Mouse (Mus musculus) CH12.LX (cell line): ENCODE measurements at regions not wholly inside any gene's neighbourhood (a gene's known extent, or its start where the extent isn't known, plus 50 kb on each side); places are given as distances from the start of the nearest gene placed in this dataset.

Experiments
- DNase-seq: peaks from one replicate; pipeline ENCODE4 v3.0.0-alpha.2; 2013; ENCODE audit errors: extremely low read depth
- H3K27ac ChIP-seq: 2 replicates; pipeline ENCODE4 v1.5.1; 2012; ENCODE audit warnings: low read depth, mild to moderate bottlenecking, control low read depth, moderate library complexity; ENCODE audit not compliant: insufficient read depth
- H3K27me3 ChIP-seq: replicated peaks from 2 replicates; pipeline ENCODE3; 2012; ENCODE audit warnings: inconsistent platforms
- H3K36me3 ChIP-seq, 2 experiments: replicated peaks in 1 of 2; 2 replicates each; pipeline versions ENCODE3 to v1.6.1; 2012; ENCODE audit warnings: inconsistent platforms in 1 of 2, low read length in 1 of 2, mild to moderate bottlenecking in 1 of 2, mixed read lengths in 1 of 2, moderate library complexity in 1 of 2; ENCODE audit not compliant: control insufficient read depth in 1 of 2, insufficient read depth in 1 of 2
- H3K4me1 ChIP-seq, 2 experiments: 2 replicates each; pipeline ENCODE4 v1.6.1; 2012; ENCODE audit warnings: inconsistent platforms in 1 of 2, moderate library complexity in 1 of 2; ENCODE audit not compliant: insufficient read depth in 2 of 2, control insufficient read depth in 1 of 2
- H3K4me2 ChIP-seq: 2 replicates; pipeline ENCODE4 v1.6.1; 2012; ENCODE audit warnings: low read depth, mild to moderate bottlenecking, control low read depth; ENCODE audit not compliant: poor library complexity, insufficient read depth, severe bottlenecking
- H3K4me3 ChIP-seq, 3 experiments: fragments of 150-350 bp in 1 of 3; sonication (generic) in 1 of 3; replicated peaks in 1 of 3; 2 replicates each; pipeline versions ENCODE3 to v1.5.1; 2011 to 2012; ENCODE audit warnings: low read depth in 2 of 3, low read length in 2 of 3, mild to moderate bottlenecking in 2 of 3, moderate library complexity in 2 of 3, control low read depth in 1 of 3, improper control_type of control experiment in 1 of 3, inconsistent platforms in 1 of 3, mixed read lengths in 1 of 3; ENCODE audit not compliant: poor library complexity in 1 of 3
- H3K79me2 ChIP-seq: replicated peaks from 2 replicates; pipeline ENCODE4 v1.6.1; 2012; ENCODE audit warnings: mild to moderate bottlenecking, moderate library complexity; ENCODE audit not compliant: control insufficient read depth, poor library complexity, insufficient read depth, severe bottlenecking; ENCODE audit errors: extremely low read depth
- H3K9ac ChIP-seq: 2 replicates; pipeline ENCODE4 v1.6.1; 2012; ENCODE audit warnings: low read depth, mild to moderate bottlenecking, control low read depth, moderate library complexity; ENCODE audit not compliant: insufficient read depth
- H3K9me3 ChIP-seq: replicated peaks from 2 replicates; pipeline ENCODE3; 2012; ENCODE audit warnings: low read length, inconsistent platforms, mixed read lengths
- ELF1 ChIP-seq: IDR thresholded peaks from 2 replicates; pipeline ENCODE4 v1.6.1; 2014; ENCODE audit warnings: low read depth, mild to moderate bottlenecking, inconsistent platforms, low read length, improper control_type of control experiment
- HCFC1 ChIP-seq: IDR thresholded peaks from 2 replicates; pipeline ENCODE4 v1.6.1; 2012; ENCODE audit warnings: low read depth, mild to moderate bottlenecking, inconsistent platforms, low read length, improper control_type of control experiment
- IRF4 ChIP-seq: IDR thresholded peaks from 2 replicates; pipeline ENCODE4 v1.6.1; 2014; ENCODE audit warnings: low read depth, mild to moderate bottlenecking, inconsistent platforms, low read length, improper control_type of control experiment
- JUND ChIP-seq: conservative IDR thresholded peaks from 2 replicates; pipeline ENCODE4 v1.6.1; 2011; ENCODE audit warnings: low read depth, low read length, improper control_type of control experiment
- MAZ ChIP-seq: IDR thresholded peaks from 2 replicates; pipeline ENCODE4 v1.6.1; 2012; ENCODE audit warnings: low read depth, mild to moderate bottlenecking, inconsistent platforms, low read length, improper control_type of control experiment, moderate library complexity
- MEF2A ChIP-seq: IDR thresholded peaks from 2 replicates; pipeline ENCODE4 v1.6.1; 2014; ENCODE audit warnings: low read depth, mild to moderate bottlenecking, inconsistent platforms, low read length, improper control_type of control experiment, borderline replicate concordance
- MXI1 ChIP-seq: IDR thresholded peaks from 2 replicates; pipeline ENCODE4 v1.6.1; 2011; ENCODE audit warnings: mild to moderate bottlenecking, low read depth, low read length, improper control_type of control experiment
- NRF1 ChIP-seq: IDR thresholded peaks from 2 replicates; pipeline ENCODE4 v1.6.1; 2014; ENCODE audit warnings: low read depth, mild to moderate bottlenecking, inconsistent platforms, low read length, improper control_type of control experiment, moderate library complexity
- PAX5 ChIP-seq: IDR thresholded peaks from 2 replicates; pipeline ENCODE4 v1.6.1; 2012; ENCODE audit warnings: low read length, inconsistent platforms, mixed read lengths
- RAD21 ChIP-seq: IDR thresholded peaks from 2 replicates; pipeline ENCODE4 v1.6.1; 2011; ENCODE audit warnings: low read depth, mild to moderate bottlenecking, low read length, improper control_type of control experiment, moderate library complexity
- RCOR1 ChIP-seq: conservative IDR thresholded peaks from 2 replicates; pipeline ENCODE4 v1.6.1; 2012; ENCODE audit warnings: low read depth, mild to moderate bottlenecking, inconsistent platforms, low read length, improper control_type of control experiment
- SIN3A ChIP-seq: IDR thresholded peaks from 2 replicates; pipeline ENCODE4 v1.6.1; 2012; ENCODE audit warnings: low read length, improper control_type of control experiment, inconsistent platforms
- SMC3 ChIP-seq: IDR thresholded peaks from 2 replicates; pipeline ENCODE4 v1.6.1; 2011; ENCODE audit warnings: low read depth, low read length, improper control_type of control experiment
- TBP ChIP-seq: conservative IDR thresholded peaks from 2 replicates; pipeline ENCODE4 v1.6.1; 2011; ENCODE audit warnings: low read depth, low read length, improper control_type of control experiment
- USF1 ChIP-seq: IDR thresholded peaks from 2 replicates; pipeline ENCODE4 v1.6.1; 2014; ENCODE audit warnings: low read depth, mild to moderate bottlenecking, inconsistent platforms, low read length, improper control_type of control experiment
- ZC3H11A ChIP-seq: IDR thresholded peaks from 2 replicates; pipeline ENCODE4 v1.6.1; 2012; ENCODE audit warnings: low read depth, mild to moderate bottlenecking, inconsistent platforms, low read length, improper control_type of control experiment
- dilution Hi-C: fragments of 300-500 bp; cut with MboI; formaldehyde crosslinking; loops from 2 replicates; pipeline ENCODE4 v1.14.3; 2020; ENCODE audit warnings: low sequenced_read_pairs; ENCODE audit not compliant: extremely low pct_unique_long_range_greater_than_20kb, extremely low pct_ligation_motif_present
- in situ Hi-C: fragments of 300-500 bp; cut with MboI; formaldehyde crosslinking; loops from 3 replicates; pipeline ENCODE4 v1.14.3; 2019; ENCODE audit warnings: low sequenced_read_pairs, low pct_ligation_motif_present, low pct_unique_long_range_greater_than_20kb, mixed read lengths

- Histone ChIP-seq H3K79me2 (no peaks in the 10 kb centered on the region), H3K27me3 (no peaks in the 10 kb centered on the region), H3K4me1 (peaks cover 0 to 16% of the 10 kb centered on the region in 2 experiments; a peak in 2 of 4 replicates), H3K9me3 (no peaks in the 10 kb centered on the region), H3K36me3 (no peaks in the 10 kb centered on the region), H3K9ac (no peak overlapping the region), H3K4me3 (no peak overlapping the region), H3K27ac (no peak overlapping the region), H3K4me2 (no peak overlapping the region)
- DNase-seq, result no peak
- in situ Hi-C loops (no loop called here), dilution Hi-C loops (no loop called here)
- TF ChIP-seq HCFC1 (no peak), ZC3H11A (no peak), NRF1 (no peak), SMC3 (no peak)
Observed at GRCm38 (mm10) chr3:148418067-148418466, 572.3 kb downstream of the Adgrl2 start.

- H3K79me2 ChIP-seq, result no peaks in the 10 kb centered on the region
- no peaks in the 10 kb centered on the region for H3K9me3 ChIP-seq
- H3K36me3 ChIP-seq, result no peaks in the 10 kb centered on the region
- no peak overlapping the region for H3K4me3 ChIP-seq
- in situ Hi-C loops (no loop called here), dilution Hi-C loops (no loop called here)
- TF ChIP-seq SIN3A (no peak), HCFC1 (no peak), IRF4 (no peak), TBP (no peak), USF1 (no peak), PAX5 (no peak), MEF2A (no peak), ELF1 (no peak), RAD21 (no peak), JUND (no peak), RCOR1 (no peak), MAZ (no peak), MXI1 (no peak)
- H3K27me3 ChIP-seq, result no peaks in the 10 kb centered on the region
- peaks cover 0 to 26% of the 10 kb centered on the region in 2 experiments; a peak in 2 of 4 replicates for H3K4me1 ChIP-seq
- DNase-seq, result no peak
- no peak overlapping the region for H3K27ac ChIP-seq
- H3K4me2 ChIP-seq, result no peak overlapping the region
- no peak overlapping the region for H3K9ac ChIP-seq
Observed at GRCm38 (mm10) chr3:148415443-148415842, 574.9 kb downstream of the Adgrl2 start.
